Mouse (Mus musculus) left cerebral cortex, adult 18-20 months (tissue): Measurements from ENCODE around the gene Psmd5. TPM values are rescaled to one million over a fixed set of nuclear protein-coding genes. Genes with fewer than 3 reads are reported as not detected.

ENCODE experiments used
- total RNA-seq, 2 experiments: library from RNA; stranded (reverse); gene quantifications; 2 replicates each; pipeline ENCODE4 v1.2.3; 2021

The Psmd5 gene
- total RNA-seq, 2 experiments from 2014 or later: 38.1 to 41.5 TPM

Other genes with a start within 250 kb of the Psmd5 start
- 100 to 1,000 TPM; 102 to 107 TPM for gene Gapvd1, start 119.7 kb downstream of the Psmd5 start, total RNA-seq
- gene Hspa5, start 103.0 kb downstream of the Psmd5 start, total RNA-seq: 100 to 1,000 TPM; 342 to 419 TPM
- gene Rabepk, start 75.1 kb downstream of the Psmd5 start, total RNA-seq: 10 to 100 TPM; 32.7 to 36.6 TPM
- 10 to 100 TPM; 89.3 to 94.3 TPM for gene Fbxw2, start 48.7 kb downstream of the Psmd5 start, total RNA-seq
- under 1 TPM in 1 of 2 experiments, not detected in 1; 0.21 TPM for gene Gm34653, start 42.0 kb downstream of the Psmd5 start, total RNA-seq
- gene Cutal, start 572 bp downstream of the Psmd5 start, total RNA-seq: under 1 TPM; 0.23 to 0.53 TPM
- gene Phf19, start 39.1 kb upstream of the Psmd5 start, total RNA-seq: 1 to 10 TPM in 1 of 2 experiments, under 1 TPM in 1; 0.87 to 1.3 TPM
- 1 to 10 TPM; 1.5 to 3.1 TPM for gene Traf1, start 86.8 kb upstream of the Psmd5 start, total RNA-seq
- under 1 TPM in 1 of 2 experiments, not detected in 1; 0.21 TPM for gene Hc, start 186.5 kb upstream of the Psmd5 start, total RNA-seq
- under 1 TPM in 1 of 2 experiments, not detected in 1; 0.63 TPM for gene AI182371, start 226.6 kb upstream of the Psmd5 start, total RNA-seq
- 1 to 10 TPM; 6.8 to 8.2 TPM for gene Cntrl, start 234.5 kb upstream of the Psmd5 start, total RNA-seq